Mouse (Mus musculus) spleen, adult 12 weeks (tissue): ENCODE data around the gene Cdk10.
A peak's percentile ranks its signal among the peaks of the same experiment; 100 is the strongest.
"Not testable (repeated sequence)": the region's sequence is repeated elsewhere in the genome, so short reads cannot be mapped to it uniquely, and the experiment has no call there.

Experiments
- DNase-seq: peaks from one replicate; pipeline ENCODE4 v3.0.0; 2022; ENCODE audit warnings: low spot score

Gene Cdk10

DNA sequence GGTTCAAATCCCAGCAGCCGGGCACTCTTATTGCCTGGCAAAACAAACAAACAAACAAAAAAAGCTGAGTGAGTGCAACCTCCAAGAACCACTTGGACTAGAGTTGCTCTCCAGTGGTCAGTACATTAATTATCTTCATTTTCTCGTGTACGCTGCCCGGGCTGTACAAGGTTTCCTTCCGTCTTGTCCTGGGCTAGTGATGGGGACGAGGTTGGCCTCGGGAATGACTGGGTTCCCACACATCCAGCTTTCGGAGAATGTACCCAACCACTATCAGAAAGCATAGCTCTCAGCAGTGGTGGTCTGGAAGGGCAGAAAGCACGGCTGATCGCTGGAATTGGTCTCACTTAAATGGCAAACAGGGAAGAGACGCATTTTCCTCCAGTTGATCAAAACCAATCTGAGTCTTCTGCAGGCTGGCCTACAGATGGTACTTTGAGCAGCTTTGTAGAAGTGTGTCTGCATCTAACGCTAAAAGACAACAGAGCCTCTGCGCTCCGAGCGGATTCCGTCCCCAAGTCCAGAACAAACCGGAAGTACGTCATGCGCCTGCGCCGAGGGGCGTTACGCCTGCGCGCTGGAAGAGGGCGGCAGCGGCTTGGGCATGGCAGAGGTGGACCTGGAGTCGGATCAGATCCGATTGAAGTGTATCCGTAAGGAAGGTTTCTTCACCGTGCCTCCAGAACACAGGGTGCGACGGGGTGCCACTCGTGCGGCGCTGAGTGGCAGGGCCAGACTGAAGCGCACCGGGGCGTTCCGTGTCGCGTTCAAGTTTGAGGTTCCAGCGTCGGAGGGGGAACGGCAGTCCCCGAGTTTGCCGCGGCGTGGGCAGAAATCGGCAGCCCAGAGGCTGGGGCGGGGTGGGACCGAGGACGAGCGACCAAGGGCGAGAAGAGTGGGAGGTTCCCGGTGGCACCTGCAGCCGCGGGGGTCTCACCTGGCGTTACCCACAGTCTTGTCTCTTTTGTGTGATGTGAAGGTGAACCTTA is at the start of gene Cdk10:
Gene Cdk10 (plus strand): TSS at position 565 of the 989 bp plus-strand sequence.
- DNase-seq = peak; percentile 89

DNA sequence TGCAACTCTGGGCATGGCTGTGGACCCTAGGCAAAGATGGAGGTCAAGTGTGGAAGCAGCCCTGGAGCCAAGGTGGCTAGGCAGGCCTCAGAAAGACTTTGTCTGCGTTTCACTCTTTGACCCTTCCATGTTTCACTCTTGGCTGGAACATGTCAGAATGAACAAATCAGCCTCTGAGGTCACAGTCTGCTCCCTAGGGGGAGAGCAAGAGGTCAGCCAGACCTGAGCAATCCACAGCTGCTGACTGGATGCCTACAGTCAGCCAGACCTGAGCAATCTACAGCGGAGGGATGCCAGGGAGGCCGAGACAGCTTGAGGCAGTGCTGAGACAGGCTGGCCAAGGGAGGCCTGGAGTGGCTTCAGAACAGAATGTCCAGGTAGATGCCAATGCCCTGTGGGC is 43.3 kb upstream of the Cdk10 start:
- no peak for DNase-seq

DNA sequence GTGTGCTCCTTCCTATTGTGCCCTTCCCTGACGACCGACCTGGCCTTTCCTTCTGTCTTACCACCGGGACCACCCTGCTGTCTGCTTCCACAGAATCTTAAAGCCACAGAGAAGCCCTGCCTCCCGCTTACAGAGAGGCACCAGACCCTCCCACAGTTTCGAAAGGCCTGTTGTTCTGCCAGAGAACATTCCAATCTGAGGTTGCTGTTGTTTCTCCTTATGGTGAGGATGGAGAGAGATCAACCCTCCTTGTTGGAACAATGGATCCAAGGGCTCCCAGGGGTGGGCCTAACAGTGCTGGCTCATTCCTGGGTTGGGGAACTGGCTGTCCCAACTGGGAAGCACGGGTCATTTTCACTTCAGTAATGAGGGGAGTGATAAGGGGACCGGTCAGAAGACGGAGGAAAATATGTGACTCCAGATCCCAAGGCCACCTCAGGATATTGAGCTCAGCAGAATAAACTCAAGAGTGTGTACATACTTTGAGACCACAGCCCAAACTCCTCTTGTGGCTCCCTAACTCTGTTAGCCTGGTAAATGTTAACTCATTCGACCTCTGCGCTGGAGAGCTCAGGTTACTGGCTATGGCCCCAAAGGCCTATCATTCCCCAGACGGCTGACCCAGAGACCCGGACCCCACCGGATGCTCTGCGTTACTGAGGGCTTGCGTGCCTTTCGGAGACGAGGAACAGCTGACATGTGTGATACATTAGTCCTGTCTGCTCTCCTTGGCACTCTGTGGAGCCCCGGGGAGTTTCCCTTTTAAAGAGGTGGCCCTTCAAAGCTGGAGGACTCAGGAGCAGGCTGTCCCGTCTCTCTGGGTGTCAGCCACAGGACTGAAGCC is 38.9 kb upstream of the Cdk10 start, which contains the start of gene Dpep1:
Gene Dpep1 (plus strand): TSS at position 677 of the 844 bp plus-strand sequence.
- no peak for DNase-seq

DNA sequence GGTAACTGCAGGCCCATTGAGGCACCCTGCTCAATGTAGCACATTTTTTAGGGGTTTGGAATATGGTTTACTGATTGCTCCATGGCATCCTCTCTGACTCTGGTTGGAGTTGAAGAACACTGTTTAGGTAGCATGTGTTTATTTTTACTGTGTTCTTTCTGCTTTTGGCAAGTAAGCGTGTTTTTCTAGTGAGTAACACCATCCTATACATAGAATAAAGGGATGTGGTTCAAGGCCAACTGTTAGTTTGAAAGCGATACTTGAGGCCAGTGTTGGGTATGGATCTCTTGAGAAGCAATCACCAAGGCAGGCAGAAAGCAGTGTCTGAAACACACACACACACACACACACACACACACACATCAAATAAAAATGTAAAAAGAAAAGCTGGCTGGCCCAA is 36.6 kb upstream of the Cdk10 start:
- no peak for DNase-seq

DNA sequence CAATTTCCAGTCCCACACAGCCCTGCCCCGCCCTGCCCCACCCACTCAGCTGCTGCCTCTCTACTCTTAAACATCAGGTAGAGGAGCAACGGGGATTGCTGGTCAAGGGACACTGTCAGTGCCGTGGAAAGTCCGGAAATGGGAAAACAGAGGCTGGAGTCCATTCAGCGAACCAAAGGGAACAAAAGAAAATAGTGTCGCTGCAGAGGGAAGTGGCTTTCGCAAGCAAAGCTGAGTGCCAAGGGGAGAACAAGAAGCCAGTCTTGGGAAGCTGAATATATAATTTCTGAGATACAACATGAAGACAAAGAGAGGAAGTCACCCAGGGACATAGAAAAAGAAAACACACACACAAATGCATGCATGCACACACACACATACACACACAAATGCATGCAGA is 35.8 kb upstream of the Cdk10 start:
- DNase-seq = no peak

DNA sequence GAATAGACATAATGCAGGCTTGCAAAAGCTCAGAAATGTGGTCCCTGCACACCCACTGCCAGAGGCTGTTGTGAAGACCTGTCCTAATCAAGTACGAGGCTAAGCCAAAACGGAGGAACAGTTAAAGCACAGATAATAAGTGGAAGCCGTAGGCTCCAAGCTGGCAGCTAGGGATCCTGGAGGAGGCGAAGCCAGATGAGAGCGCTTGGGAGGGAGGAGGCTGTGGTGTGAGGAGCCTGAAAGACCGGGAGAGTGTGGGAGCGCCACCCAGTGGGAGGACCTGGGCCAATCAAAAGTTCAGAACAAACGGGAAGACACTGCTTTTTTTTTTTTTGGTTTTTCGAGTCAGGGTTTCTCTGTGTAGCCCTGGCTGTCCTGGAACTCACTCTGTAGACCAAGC is 34.0 kb upstream of the Cdk10 start:
- DNase-seq = peak; percentile 26

DNA sequence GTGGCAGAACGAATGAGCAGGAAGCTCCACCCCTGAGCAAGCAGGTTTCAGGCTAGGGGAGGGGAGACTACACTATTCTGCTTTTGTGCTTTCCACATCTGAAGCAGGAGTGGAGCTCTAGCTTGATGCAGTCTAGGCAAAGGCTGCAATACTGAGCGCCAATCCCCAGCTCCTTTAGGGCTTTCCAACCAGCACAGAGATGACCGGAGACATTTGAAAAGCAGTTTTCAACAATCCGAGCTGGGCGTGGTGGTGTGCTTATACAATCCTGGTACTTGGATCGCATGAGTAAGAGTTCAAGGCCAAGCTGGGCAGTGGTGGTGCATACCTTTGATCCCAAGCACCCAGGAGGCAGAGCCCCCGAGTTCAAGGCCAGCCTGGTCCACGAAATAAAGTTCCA is 32.7 kb upstream of the Cdk10 start:
- no peak for DNase-seq

DNA sequence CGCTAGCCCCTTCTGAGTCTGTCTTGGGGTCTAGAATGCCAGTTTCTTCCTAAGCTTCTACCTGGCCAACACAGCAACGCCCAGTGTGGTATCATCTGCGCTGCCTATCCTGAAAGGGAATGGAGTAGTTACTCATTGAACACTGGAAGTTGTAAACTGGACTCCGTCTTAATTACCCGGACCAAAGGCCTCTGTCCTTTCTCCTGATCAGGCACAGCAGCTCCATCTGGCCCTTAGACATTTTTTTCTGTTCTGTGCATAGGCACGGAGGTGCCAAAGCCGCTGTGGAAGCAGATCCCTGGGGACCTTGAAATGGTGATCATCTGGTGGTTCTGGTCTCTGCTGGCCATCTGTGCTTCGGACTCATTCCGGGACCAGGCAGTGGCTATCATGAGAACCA is 30.9 kb upstream of the Cdk10 start:
- no peak for DNase-seq

DNA sequence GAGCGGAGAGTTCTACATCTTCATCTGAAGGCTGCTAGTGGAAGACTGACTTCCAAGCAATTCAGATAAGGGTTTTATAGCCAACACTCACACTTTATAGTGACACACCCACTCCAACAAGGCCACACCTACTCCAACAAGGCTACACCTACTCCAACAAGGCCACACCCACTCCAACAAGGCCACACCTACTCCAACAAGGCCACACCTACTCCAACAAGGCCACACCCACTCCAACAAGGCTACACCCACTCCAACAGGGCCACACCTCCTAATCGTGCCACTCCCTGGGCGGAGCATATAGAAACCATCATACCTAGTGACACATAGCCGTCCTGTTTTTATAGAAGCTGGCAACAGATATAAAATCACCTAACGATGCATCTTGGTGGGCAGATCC is 27.6 kb upstream of the Cdk10 start:
- DNase-seq = peak; percentile 55

DNA sequence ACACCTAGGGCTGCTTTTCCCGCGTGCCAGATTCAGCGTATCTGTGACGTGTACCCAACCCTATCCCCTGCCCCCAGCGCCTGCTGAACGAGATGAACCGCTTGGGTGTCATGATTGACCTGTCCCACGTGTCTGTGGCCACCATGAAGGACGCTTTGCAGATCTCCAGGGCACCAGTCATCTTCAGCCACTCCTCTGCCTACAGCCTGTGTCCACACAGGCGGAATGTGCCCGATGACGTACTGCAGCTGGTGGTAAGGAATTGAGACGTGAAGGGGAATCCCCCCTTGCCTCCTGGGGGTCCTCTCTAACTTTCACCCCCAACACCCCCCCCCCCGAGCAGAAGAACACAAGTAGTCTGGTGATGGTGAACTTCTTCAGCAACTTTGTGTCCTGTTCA is 24.8 kb upstream of the Cdk10 start:
- DNase-seq = no peak

DNA sequence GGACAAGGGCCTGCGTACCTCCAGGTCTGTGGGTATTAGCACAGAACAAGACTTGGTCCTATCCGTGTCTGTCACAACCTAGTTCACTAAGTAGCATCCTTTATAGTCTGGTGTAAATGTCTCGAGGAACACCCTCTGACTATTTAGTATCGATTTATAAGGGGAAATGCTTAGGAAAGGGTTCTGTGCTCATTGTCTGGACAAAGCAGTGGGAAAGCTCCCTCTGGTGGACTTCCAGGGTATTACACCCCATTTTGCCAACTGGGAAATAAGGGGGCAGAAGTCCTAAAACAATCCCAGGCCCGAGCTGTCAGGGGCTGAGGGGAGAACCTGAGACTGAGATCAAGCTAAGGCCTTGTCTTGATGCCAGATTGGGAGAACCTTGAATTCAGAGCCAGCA is 22.4 kb upstream of the Cdk10 start:
- DNase-seq = peak; percentile 59

DNA sequence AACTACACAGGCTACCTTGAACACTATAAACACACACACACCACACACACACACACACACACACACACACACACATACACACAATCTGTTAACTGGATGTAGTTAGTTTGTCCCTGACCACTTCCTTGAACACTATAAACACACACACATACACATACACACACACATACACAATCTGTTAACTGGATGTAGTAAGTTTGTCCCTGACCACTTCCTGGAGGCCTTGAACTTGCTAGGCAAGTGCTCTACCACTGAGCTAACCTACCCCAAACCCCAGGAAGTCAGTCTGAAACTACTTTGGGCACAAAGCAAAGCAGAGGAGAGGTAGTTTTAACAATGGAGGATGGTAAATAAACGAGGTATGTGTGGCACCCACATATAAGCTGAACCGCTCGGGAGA is 21.1 kb upstream of the Cdk10 start:
- no peak for DNase-seq

DNA sequence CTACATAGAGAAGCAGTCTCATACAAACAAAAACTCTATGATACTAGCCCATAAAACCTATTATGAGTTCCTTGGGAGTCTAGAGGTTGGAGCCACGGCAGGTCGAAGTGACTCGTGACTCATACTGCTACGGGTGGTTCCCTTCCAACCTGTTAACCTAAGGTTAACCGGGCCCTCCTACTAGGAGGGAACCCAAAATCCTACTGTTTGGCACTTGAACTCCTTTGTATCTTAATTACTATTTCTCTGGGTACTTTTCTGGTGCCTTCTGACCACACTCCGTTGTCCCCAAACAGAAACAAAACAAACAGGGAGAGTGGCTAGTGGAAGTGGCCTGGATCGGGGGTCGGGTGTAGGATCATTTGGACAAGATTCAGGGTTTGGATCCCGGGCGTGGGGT is 12.8 kb upstream of the Cdk10 start:
- no peak for DNase-seq

DNA sequence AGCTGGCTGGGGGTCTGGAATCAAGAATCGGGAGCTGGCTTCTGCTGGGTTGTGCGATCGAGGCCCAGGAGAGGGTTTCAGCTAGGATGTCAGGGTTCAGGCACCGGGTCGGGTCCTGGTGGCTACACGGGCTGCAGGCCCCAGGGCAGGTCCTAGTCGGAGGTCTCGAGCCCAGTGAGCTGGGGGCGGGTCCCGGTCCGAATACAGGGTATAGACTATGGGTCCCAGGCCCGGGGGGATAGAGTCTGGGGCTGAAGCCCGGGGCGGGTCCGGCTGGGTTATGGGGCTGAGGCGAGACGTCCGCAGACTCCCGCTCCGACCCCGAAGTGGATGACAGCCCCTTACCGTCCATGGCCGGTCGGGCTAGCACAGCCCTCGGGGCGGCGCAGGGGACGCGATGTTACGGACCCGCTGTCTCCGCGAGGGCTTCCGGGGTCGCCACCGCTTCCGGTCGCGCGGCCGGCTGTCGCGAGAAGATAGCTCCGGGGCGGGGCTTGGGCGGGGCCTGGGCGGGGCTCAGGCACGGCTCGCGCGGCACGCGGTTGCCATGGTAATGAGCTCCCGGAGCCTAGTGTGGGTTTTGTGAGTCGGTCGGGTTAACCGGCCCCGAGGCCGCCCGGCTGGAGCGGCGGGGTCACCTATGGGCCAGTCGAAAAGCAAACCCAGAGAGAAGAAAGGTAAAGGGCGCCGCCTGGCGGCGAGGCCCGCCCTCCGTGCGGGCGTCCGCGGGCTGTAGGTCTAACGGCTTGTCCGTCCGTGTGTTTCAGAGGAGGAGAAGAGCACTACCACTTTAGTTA is 12.1 kb upstream of the Cdk10 start, which contains the start of the genes Chmp1a and Spata33:
Gene Chmp1a (minus strand): TSS at position 443 of the 797 bp plus-strand sequence.
Gene Spata33 (plus strand): TSS at position 512 of the 797 bp plus-strand sequence.
- DNase-seq = peak; percentile 81

DNA sequence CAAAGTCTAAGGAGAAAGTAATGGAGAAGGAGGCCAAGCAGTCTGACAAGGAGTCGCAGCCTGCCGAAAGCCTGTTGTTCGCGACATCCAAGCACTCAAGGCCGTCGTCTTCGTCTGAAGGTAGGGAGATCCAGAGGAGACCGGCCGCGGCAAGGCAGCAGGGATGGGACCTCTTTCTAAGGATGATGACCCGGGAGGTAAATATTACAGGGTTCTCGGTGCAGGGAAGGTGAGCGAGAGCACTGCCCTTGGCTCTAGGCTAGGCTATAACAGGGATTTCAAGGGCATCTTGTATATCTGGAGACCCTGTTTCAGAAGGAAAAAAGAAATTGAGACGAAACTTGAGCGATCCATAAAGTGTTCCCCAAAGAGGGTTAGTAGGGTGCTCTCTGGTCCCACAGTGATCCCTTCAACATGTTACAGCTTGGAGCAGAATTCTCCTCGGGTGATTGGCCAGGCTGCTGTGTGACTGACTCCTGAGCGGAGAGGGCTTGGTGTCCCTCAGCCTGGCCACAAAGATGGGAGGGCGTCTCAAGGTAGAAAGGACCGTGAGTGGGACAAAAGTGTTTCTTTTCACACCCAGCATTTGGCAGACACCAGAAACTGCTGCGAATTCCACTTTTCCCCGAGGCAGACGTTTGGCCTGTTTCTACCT is 11.4 kb upstream of the Cdk10 start:
- no peak for DNase-seq

DNA sequence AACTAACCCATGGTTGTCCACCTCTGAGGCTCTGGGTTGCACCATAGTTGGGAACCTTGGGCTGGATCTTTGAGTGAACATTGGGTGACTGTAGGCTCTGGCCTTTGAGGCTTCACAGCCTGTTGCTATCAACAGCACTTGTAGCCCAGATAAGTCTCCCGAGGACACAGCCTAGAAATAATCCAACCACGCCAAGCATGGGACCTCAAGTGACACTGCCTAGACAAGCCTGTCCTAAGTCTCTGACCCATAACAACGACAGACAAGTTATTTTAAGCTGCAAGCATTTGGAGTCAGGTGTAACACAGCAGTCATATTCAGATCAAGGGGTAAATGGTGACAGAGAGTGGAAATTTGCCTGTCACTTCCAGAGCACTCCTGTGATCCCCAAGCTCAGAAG is 9.2 kb upstream of the Cdk10 start:
- no peak for DNase-seq

DNA sequence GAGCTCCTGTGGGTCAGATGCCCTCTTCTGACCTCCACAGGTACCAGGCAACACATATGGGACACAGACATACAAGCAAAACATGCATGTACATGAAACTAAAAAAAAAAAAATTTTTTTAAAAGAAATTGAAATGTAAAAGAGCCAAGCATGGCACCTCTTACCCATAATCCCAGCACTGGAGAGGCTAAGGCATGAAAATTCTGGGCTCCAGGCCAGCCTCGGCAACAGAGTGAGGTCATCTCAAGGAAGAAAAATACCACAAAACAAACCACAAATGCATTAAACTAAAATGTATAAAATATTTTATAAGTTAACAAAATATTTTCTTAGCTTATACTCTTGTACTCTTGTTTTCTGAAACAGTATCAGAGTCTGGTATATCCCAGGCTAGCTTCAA is 3.7 kb upstream of the Cdk10 start:
- DNase-seq = no peak

DNA sequence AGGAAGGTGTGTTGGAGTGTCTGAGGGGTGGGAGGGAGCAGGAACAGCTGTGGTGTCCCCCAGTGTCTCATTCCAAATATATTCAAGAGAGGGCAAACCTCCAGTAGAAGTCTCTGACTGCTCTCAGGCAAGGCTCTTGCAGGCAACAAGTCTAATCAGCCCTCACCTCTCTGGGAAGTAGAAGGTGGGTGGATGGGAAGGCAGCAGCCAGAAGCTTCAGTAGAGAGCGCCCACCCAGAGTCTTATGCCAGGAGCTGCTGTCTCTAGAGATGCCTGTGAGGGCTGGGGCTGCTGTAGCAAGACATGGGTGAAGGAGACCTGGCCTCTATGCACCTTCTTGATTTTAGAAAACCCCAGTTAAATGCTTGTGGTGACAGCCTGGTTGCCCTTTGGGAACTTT is 3.8 kb downstream of the Cdk10 start:
- no peak for DNase-seq

DNA sequence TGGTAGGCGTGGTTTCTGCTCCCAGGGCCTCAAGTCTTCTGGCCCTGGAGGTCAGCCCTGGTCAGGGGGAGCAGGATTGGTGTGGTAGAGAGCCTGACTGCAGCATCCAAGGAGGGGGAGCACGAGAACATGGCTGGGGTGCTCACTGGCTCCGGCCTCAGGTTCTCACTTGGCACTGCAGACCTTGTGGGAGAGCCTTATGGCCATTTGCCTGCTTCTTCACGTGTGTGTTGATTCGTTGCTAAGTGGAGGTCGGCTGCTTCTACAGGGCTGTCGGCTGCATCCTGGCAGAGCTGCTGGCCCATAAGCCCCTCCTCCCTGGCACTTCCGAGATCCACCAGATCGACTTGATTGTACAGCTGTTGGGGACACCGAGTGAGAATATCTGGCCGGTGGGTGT is 5.7 kb downstream of the Cdk10 start:
- not testable (repeated sequence) for DNase-seq

DNA sequence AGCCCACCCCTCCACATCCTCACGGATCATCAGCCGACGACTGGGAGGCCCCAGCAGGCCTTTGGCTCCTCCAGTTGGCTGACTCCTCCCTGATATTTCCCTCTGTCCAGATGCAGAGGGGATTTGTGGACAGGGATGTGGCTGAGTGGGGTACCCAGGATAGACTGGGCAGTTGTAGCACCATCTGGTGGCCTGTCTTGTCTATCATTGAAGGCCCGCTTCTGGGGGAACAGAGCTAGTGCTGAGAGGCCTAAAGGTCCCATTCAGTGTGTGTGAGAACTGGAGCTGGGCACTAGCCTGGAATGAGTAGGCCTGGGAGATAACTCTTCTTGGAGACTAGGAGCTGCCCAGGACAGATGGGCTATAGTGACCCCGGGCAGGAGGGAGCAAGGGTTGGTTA is 7.1 kb downstream of the Cdk10 start:
- no peak for DNase-seq

DNA sequence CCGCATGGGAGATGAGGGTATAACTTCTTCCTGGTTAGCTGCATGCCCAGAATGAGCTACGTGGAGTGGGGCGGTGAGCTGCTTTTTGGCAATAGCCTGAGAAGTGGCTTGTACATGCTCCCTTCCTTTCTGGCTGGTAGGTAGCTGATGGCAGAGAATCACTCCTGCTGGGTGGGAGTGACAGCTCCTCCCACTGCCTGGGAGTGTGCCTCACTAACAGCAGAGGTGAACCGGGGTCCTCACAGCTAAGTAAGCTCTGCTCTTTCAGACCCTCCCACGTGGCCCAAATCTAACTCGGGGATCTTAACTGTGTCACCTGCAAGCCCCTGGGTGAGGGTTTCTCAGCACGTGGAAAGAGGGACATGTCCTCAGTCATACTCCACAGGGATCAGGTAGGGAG is 7.9 kb downstream of the Cdk10 start:
- DNase-seq = no peak
